Mouse (Mus musculus) megakaryocyte-erythroid progenitor cell, adult 5-6 weeks (primary cell): ENCODE measurements at regions not wholly inside any gene's neighbourhood (a gene's known extent, or its start where the extent isn't known, plus 50 kb on each side); places are given as distances from the start of the nearest gene placed in this dataset.
"Not testable (repeated sequence)": the region's sequence is repeated elsewhere in the genome, so short reads cannot be mapped to it uniquely, and the experiment has no call there.

Experiments used
- ATAC-seq: replicated peaks from 2 replicates; pipeline ENCODE4 v1.8.0; 2016; ENCODE audit warnings: mild to moderate bottlenecking, inconsistent platforms; ENCODE audit not compliant: severe bottlenecking, poor library complexity, low FRiP score, low TSS enrichment

DNA sequence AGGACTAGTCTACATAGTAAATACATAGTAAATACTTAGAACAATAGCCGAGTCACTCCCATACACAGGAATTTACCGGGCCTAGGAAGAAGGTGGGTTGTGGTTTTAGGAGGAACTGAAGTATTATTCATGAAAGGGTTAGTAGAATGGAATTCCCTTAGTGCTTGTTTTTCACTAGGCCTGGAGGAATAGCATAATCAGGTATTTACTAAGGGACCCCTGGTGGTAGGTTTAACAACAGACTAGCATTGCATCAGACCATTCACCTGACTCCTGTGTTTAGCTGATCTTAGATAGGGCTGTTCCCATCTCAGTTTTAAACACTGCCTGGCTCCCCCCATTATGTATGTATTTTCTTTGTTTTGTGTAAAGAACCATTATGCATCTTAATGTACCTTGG lies 339.0 kb downstream of the Dync2h1 start:
- ATAC-seq, result not testable (repeated sequence)

GRCm38 (mm10) chr9:6834936-6835335 lies 349.3 kb downstream of the Dync2h1 start:
- ATAC-seq, result not testable (repeated sequence)

GRCm38 (mm10) chr9:6834470-6834869 lies 349.8 kb downstream of the Dync2h1 start:
- no peak for ATAC-seq

GRCm38 (mm10) chr9:6832862-6833261 lies 351.4 kb downstream of the Dync2h1 start:
- no peak for ATAC-seq

DNA sequence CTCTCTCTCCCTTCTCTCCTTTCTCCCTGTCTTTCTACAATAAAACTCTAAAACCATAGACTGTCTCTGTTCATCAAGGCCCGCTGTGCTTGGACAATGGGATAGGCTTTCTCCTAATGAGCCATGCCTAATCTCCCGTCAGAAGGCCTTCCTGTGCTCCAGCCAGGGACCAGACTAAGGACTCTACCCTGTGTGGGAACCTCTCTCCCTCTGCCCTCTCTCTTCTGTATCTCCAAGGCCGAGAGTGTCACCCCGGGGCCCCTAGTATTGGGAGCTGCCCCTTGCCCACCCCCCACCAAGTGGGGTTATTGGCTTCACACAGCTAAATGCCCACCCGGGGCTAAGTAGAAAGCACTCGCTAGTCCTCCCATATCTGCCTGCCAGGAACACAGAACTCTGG lies 352.6 kb downstream of the Dync2h1 start:
- not testable (repeated sequence) for ATAC-seq

GRCm38 (mm10) chr9:6826581-6826980 lies 357.7 kb downstream of the Dync2h1 start:
- no peak for ATAC-seq

DNA sequence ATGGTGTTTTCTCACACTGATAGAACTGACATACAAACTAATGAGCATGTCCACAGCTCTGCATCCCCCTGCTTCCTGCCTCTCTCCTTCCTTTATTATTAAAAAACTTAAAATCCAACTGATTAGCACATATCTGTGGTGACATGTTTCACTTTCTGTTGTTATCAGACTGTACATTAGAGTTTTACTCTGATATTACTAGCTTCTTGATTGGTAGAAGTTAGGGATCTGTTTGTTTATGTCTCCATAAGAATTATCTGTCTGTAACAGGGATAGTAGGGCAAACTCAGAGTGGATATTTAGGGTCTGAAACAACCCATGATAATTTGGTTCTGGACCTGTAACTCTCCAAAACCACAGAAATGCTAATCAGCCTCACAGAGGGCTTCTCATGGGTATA lies 358.6 kb downstream of the Dync2h1 start:
- no peak for ATAC-seq

GRCm38 (mm10) chr9:6823946-6824345 lies 360.3 kb downstream of the Dync2h1 start:
- not testable (repeated sequence) for ATAC-seq

GRCm38 (mm10) chr9:6823536-6823935 lies 360.7 kb downstream of the Dync2h1 start:
- ATAC-seq, result no peak

DNA sequence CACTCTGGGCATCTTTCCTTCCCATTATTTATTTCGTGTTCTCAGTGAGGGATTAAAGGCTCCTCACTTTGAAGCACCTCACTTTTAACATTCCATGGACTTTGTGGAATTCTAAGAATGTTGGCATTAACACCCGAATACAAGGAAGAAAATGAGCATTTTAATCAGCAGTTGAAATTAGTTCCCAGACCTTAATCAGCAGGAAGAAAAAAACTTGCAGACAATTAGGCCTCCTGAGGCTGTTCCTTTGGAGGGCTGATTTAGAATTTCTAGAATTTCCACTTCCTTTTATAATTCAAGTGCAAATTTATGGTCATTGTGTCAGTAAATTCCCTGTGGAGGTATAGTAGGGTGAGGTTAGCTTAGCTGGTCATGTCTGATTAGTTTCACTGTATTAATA lies 407.6 kb downstream of the Dync2h1 start:
- no peak for ATAC-seq

DNA sequence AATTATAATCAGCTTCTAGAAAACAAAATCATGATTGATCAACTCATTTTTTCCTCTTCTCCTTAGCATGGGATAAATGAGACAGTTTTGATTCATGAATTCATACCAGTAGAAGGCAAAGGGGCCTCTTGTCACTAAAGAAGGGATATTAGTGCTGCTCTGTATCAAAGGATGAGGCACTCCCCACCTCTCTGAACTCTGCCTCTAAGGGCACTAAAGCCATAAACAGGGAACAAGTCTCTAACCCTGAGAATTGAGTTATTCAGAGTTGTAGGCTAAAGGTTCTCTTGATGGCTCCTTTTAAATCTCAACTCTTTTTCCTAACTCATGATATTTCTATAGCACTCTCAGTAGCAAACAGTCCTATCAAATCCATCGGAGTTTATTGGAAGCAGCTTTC lies 442.8 kb downstream of the Dync2h1 start:
- ATAC-seq, result no peak

- ATAC-seq, result no peak
These were observed 447.8 kb downstream of the Dync2h1 start for GRCm38 (mm10) chr9:6736411-6736810.

DNA sequence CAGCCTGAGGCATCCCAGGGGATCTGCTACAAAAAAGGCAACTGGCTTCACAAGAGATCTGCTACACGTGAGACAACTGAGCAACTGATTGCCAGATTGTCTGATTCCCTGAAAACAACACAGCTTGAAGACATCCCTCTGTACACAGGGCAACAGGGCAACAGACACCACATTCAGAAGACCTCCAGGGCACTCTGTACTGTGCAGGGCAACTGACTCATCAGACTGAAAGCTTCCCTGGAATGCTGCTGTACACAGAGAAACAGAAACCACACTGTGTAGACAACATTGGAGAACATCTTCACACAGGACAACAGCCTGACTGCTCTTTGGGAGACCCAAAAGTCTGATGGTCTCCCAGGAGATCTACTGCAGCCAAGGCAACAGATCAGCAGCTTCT lies 456.8 kb upstream of the Ddi1 start:
- ATAC-seq, result no peak

DNA sequence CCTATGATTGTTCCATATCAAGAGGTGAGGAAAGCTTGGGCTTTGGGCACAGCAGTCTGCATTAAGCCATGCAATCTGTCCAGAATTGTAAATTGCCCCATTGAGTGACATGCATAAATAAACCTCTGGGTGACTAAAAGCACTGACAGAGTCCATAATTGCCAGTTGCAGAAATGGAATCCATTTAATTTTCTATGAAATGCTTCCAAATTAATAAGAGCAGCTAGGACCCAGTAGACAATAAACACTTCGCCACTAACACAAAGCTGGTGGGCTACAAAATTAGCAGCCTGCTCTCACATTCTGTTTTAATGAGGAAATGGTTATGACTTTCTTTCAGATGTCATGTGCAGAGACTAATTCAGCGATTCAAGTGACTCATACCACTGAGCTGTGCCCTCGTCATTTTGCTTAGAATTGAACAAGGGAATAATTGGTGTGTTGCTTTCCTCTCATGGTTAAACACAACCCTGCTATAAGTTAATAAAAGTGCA lies 407.6 kb upstream of the Ddi1 start:
- ATAC-seq, result no peak

GRCm38 (mm10) chr9:6668001-6668969 lies 398.6 kb upstream of the Ddi1 start:
- peak; percentile 98 for ATAC-seq

GRCm38 (mm10) chr9:6665679-6666078 lies 396.0 kb upstream of the Ddi1 start:
- no peak for ATAC-seq

- ATAC-seq, result no peak
These were observed 382.8 kb upstream of the Ddi1 start for GRCm38 (mm10) chr9:6652267-6652994.

- no peak for ATAC-seq
These were observed 382.1 kb upstream of the Ddi1 start for GRCm38 (mm10) chr9:6651572-6652236.

GRCm38 (mm10) chr9:6645796-6646309 lies 376.2 kb upstream of the Ddi1 start:
- no peak for ATAC-seq

DNA sequence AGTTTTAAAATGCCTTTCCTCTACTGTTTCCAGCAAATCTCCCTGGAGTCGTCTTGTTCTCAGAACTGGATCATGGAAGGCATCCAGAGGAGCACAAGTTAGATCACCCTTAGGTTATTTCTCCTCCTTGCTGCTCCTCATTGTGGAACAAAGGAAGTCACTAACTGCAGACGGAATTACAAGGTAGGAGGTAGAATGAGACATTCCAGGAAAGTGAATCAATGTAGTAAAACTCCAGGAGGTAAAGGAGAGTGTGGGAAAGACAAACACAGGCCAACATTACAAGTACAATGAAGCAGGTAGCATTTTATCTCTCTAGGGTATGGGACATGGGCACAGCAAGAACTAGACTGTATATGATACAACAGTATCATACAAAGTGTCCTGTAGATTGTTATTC lies 375.7 kb upstream of the Ddi1 start:
- ATAC-seq, result no peak
